Mouse (Mus musculus): ENCODE data around the gene Gtf2h4.

The Gtf2h4 gene

DNA sequence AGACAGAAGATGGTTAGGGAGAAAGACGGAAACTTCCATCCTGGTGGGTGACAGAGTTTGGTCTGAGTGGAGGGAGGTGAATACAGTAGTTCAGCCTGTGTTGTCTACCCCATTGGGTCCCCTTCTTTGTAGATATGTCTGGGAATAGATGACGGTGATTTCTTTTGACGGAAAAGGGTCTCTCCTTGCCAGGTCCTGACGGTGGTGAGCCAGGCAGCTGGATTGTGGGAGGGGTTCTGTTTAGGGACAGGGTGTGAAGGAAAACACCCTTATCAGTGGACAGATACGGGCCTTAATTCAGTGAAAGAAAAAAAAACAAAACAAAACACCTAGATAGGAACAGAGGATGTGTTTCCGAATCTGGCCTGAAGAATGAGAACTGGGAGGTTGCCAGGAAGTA lies 34.2 kb downstream of the Gtf2h4 start:
- DNase-seq (ENCODE audit: low read depth, low spot score), result no peak

DNA sequence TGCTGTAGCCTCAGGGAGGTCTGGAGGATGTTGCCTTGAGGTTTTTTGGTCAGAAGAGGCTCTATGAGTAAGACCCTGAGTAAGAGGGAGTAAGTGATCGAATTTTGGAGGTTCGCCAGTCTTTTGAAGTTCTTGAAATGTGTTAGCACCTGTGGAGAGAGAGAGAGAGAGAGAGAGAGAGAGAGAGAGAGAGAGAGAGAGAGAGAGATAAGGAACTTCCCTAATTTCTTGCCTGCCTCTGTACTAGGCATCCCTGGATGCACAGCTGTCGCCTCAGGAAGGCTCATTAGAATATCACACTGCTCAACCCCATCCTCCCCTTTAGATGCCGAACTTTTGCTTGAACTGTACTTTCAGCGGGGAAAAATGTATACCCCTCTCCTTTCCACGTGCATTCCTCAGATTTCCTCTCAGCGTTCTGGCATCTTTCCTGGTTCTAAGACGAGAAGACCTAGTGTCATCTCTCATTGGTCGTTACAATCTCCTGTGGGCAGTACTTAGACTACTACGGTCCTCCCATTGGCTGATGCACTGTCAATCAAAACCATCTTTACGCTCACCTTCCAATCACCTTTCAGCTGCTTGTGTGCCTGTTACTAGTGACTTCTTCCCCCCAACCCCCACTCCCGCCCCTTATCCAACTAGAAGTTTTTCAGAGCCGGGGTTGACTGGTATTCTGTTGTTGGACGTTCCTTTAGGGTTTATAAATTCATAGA lies 34.9 kb downstream of the Gtf2h4 start:
- peak; percentile 65 for DNase-seq (ENCODE audit: low read depth, low spot score)

DNA sequence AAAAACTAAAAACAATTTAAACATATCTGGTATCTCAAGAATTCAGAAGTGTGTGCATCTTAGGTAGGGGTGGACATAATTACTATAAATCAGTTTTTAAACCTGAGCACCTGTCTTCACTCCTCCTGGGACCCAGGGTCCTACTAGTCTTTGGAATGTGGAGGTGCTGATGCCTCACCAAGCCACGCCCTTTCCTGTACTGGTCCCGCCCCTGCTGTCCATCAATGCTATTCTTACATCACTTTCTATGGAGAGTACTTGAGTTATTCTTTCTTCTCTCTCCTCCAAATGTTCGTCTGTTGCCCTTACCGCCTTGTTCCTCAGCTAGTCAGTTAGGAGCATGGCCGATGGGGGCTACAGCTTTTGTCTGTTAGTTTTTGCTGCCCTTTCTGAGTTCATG lies 37.2 kb downstream of the Gtf2h4 start:
- DNase-seq (ENCODE audit: low read depth, low spot score), result no peak

DNA sequence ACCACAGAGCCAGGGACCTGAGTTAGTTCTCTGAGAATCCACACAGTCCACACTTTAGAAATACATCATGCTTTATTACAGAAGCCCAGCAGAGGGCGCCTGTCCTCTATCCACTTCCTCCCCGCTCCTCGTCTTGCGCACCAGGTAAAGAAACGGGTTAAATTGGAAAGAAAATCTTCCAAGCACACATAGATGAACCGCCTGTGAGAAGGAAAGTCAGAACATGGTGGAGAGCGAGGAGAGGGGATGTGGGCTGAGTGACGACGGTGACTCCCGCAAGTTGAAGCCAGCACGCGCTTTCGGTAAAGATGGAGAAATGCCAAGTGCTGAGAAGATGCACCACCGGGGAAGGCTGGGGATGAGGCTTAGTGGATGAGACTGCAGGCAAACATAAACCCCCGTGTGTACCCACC lies 37.8 kb downstream of the Gtf2h4 start:
- DNase-seq (ENCODE audit: low read depth, low spot score), result peak; percentile 74

DNA sequence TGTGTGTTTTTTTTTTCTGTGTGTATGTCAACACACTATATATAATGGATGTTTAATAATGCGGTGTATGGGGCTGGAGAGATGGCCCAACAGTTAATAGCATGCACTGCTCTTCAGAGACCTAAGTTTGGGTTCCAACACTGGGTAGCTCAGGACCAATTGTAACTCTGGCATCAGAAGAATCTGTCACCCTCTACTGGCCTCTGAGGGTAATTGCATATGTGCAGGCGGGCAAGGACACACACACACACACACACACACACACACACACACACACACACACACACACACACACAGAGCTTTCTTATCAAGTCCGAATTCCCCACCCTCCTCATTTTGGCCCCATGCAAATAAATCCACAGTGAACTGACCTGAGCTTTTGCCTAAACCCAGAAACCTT lies 38.3 kb downstream of the Gtf2h4 start:
- DNase-seq (ENCODE audit: low read depth, low spot score), result no peak

DNA sequence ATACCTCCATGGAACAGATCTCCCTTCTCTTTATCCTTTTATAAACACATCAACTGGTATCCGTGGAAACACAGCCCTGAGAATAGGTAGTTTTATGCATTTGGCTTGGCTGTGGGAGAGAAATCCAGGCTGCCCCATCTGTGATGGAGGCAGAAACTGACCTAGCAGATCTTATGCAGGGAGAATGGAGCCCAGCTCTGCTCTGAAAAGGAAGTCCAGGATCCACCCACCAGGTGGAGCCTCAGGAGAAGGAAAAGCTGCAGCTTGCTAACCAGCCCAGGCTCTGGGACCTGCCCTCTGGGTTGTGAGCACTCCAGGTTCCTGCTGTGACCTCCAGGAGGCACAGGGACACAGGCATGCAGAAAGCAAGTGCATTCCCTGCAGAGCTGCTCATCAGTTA lies 39.5 kb downstream of the Gtf2h4 start:
- DNase-seq (ENCODE audit: low read depth, low spot score), result peak; percentile 21

DNA sequence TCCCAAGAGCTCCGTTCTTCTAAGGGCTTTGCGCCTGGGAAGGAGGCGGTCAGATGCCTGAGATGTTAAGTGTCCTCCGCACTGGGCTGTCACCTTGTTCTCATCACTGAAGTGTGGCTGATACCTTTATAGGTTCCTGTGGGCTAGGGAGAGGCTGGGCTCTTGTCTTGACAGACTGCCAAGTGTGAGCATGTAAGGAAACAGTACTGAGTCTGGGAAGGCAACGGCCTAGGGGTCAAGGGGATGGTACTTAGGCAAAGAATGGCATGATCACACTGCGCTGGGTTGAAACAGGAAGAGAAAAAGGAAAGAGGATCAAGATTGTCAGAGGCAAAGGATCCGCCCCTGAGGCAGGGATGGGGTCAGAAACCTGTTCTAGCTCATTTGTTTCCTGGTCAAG lies 47.0 kb downstream of the Gtf2h4 start, which contains the start of gene Gm9573:
Gm9573 (minus strand) TSS at position 101 of the 400 bp plus-strand sequence.
- no peak for DNase-seq (ENCODE audit: low read depth, low spot score)

Data from forelimb bud, embryonic 11.5 days (tissue).